Mouse (Mus musculus) stomach, postnatal 0 days (tissue): Measurements from ENCODE around the gene Jmy. TPM values are rescaled to one million over a fixed set of nuclear protein-coding genes. Genes with fewer than 3 reads are reported as not detected.

Experiments used
- ATAC-seq: fragments of 200-750 bp; cut with Nextera tagmentation; 2 replicates; pipeline ENCODE4 v1.8.0; 2017; ENCODE audit not compliant: low FRiP score, low TSS enrichment
- DNase-seq: peaks from one replicate; pipeline ENCODE4 v3.0.0-alpha.2; 2016; ENCODE audit warnings: low spot score
- H3K27ac ChIP-seq: fragments of 300-500 bp; sonication (generic); replicated peaks from 2 replicates; pipeline ENCODE4 v1.5.1; 2014; ENCODE audit warnings: mild to moderate bottlenecking, control low read depth
- H3K27me3 ChIP-seq: fragments of 300-500 bp; sonication (generic); 2 replicates; pipeline ENCODE4 v1.6.1; 2014; ENCODE audit warnings: low read length; ENCODE audit not compliant: control insufficient read depth, insufficient read depth
- H3K36me3 ChIP-seq: fragments of 300-500 bp; sonication (generic); 2 replicates; pipeline ENCODE4 v1.6.1; 2014; ENCODE audit warnings: low read length, mixed read lengths; ENCODE audit not compliant: control insufficient read depth, insufficient read depth
- H3K4me1 ChIP-seq: fragments of 300-500 bp; sonication (generic); replicated peaks from 2 replicates; pipeline ENCODE4 v1.6.1; 2014; ENCODE audit warnings: antibody characterized with exemption; ENCODE audit not compliant: control insufficient read depth, insufficient read depth
- H3K4me2 ChIP-seq: fragments of 300-500 bp; sonication (generic); replicated peaks from 2 replicates; pipeline ENCODE4 v1.6.1; 2014; ENCODE audit warnings: low read depth, mild to moderate bottlenecking, control low read depth, moderate library complexity
- H3K4me3 ChIP-seq: fragments of 300-500 bp; sonication (generic); 2 replicates; pipeline ENCODE4 v1.5.1; 2014; ENCODE audit warnings: low read depth, low read length, control low read depth
- H3K9ac ChIP-seq: fragments of 300-500 bp; sonication (generic); 2 replicates; pipeline ENCODE4 v1.6.1; 2014; ENCODE audit warnings: mild to moderate bottlenecking, low read length, control low read depth, mixed read lengths
- H3K9me3 ChIP-seq: fragments of 300-500 bp; sonication (generic); 2 replicates; pipeline ENCODE4 v1.6.1; 2016; ENCODE audit warnings: low read length; ENCODE audit not compliant: control insufficient read depth
- CTCF ChIP-seq: IDR thresholded peaks from 2 replicates; pipeline ENCODE4 v1.5.1; 2016; ENCODE audit warnings: antibody characterized with exemption, low read depth, mild to moderate bottlenecking, moderate library complexity
- EP300 ChIP-seq: optimal IDR thresholded peaks from 2 replicates; pipeline ENCODE3; 2016; ENCODE audit warnings: antibody characterized with exemption
- WGBS: fragments of 180-500 bp; shearing (Covaris S2); extraction: QIAGEN DNeasy Blood & Tissue Kit; methylation state at CpG from one replicate; pipeline ENCODE4 v1.1.7; 2014; 5-methylcytosine and 5-hydroxymethylcytosine counted together
- polyA plus RNA-seq: library from polyadenylated mRNA; unstranded; fragments of >200 nt; fragmentation: Nextera tagmentation; extraction: Ambion mirVana; gene quantifications from 2 replicates; pipeline ENCODE4 v1.2.1, GENCODE M21; 2015

Gene Jmy
- polyA plus RNA-seq, 1 experiment from 2014 or later = 4.8 TPM

GRCm38 (mm10) chr13:93499973-93500633 lies 495 bp upstream of the Jmy start:
- no peak for ATAC-seq
- 6% methylated on average over 12 of the region's 12 CpGs for WGBS

GRCm38 (mm10) chr13:93498211-93499166 lies 1.1 kb downstream of the Jmy start:
- under 1% methylated on average over 87 of the region's 94 CpGs for WGBS
- peak; percentile 61 for DNase-seq
- peak; percentile 32; the same call in 1 of the 2 replicates for ATAC-seq

More at GRCm38 (mm10) chr13:93499973-93500633, 495 bp upstream of the Jmy start:
- no peaks in the 10 kb centered on the region for H3K36me3 ChIP-seq
- no peak for DNase-seq
- TF ChIP-seq EP300 = no peak
- TF ChIP-seq CTCF = no peak
- no peaks in the 10 kb centered on the region for H3K9me3 ChIP-seq
- H3K27ac ChIP-seq = peak overlapping the region; percentile 98
- H3K27me3 ChIP-seq = no peaks in the 10 kb centered on the region
- H3K4me3 ChIP-seq = peak overlapping the region; percentile 97
- no peaks in the 10 kb centered on the region; the same call in 1 of the 2 replicates for H3K4me1 ChIP-seq
- peak overlapping the region; percentile 97 for H3K9ac ChIP-seq
- H3K4me2 ChIP-seq = peak overlapping the region; percentile 92

GRCm38 (mm10) chr13:93496977-93497376 lies 2.6 kb downstream of the Jmy start:
- 10% methylated on average over 1 of the region's 1 CpGs for WGBS
- 0 out of 2 replicates have a peak overlapping the region, but pooled peaks have one; percentile 13 for H3K9ac ChIP-seq

More at GRCm38 (mm10) chr13:93498211-93499166, 1.1 kb downstream of the Jmy start:
- H3K4me2 ChIP-seq = peak overlapping the region; percentile 92
- H3K9me3 ChIP-seq = no peaks in the 10 kb centered on the region
- TF ChIP-seq CTCF (no peak), EP300 (no peak)
- no peaks in the 10 kb centered on the region; the same call in 1 of the 2 replicates for H3K4me1 ChIP-seq
- H3K9ac ChIP-seq = peak overlapping the region; percentile 97
- H3K4me3 ChIP-seq = peak overlapping the region; percentile 97
- no peaks in the 10 kb centered on the region for H3K36me3 ChIP-seq
- H3K27me3 ChIP-seq = no peaks in the 10 kb centered on the region
- peak overlapping the region; percentile 98 for H3K27ac ChIP-seq

GRCm38 (mm10) chr13:93488510-93488909 lies 11.1 kb downstream of the Jmy start:
- ATAC-seq (no peak), DNase-seq (no peak)
- Histone ChIP-seq H3K27ac (no peak overlapping the region), H3K27me3 (no peaks in the 10 kb centered on the region), H3K4me1 (no peaks in the 10 kb centered on the region), H3K4me3 (no peak overlapping the region), H3K4me2 (no peak overlapping the region), H3K36me3 (no peaks in the 10 kb centered on the region), H3K9me3 (no peaks in the 10 kb centered on the region), H3K9ac (no peak overlapping the region)
- WGBS = 72% methylated on average over 2 of the region's 2 CpGs
- TF ChIP-seq EP300 (no peak), CTCF (no peak)

More at GRCm38 (mm10) chr13:93496977-93497376, 2.6 kb downstream of the Jmy start:
- H3K4me1 ChIP-seq = no peaks in the 10 kb centered on the region; the same call in 1 of the 2 replicates
- H3K36me3 ChIP-seq = no peaks in the 10 kb centered on the region
- H3K9me3 ChIP-seq = no peaks in the 10 kb centered on the region
- no peak for ATAC-seq
- no peak for TF ChIP-seq EP300
- no peak for TF ChIP-seq CTCF
- H3K4me3 ChIP-seq = peak overlapping the region; percentile 97
- H3K27me3 ChIP-seq = no peaks in the 10 kb centered on the region
- peak overlapping the region; percentile 92 for H3K4me2 ChIP-seq
- no peak for DNase-seq
- H3K27ac ChIP-seq = no peak overlapping the region

GRCm38 (mm10) chr13:93487734-93488133 lies 11.9 kb downstream of the Jmy start:
- H3K4me3 ChIP-seq = no peak overlapping the region
- H3K4me2 ChIP-seq = no peak overlapping the region
- no peaks in the 10 kb centered on the region for H3K9me3 ChIP-seq
- peak; percentile 21 for DNase-seq
- 73% methylated on average over 8 of the region's 8 CpGs for WGBS
- TF ChIP-seq CTCF (no peak), EP300 (no peak)
- no peaks in the 10 kb centered on the region for H3K36me3 ChIP-seq
- no peaks in the 10 kb centered on the region for H3K4me1 ChIP-seq
- H3K9ac ChIP-seq = no peak overlapping the region
- peak; percentile 84; the same call in 1 of the 2 replicates for ATAC-seq
- H3K27ac ChIP-seq = no peak overlapping the region
- H3K27me3 ChIP-seq = no peaks in the 10 kb centered on the region
